Mouse (Mus musculus) spleen, adult 2 months (tissue): ENCODE results near the gene Ndufab1. TPM values are rescaled to one million over a fixed set of nuclear protein-coding genes. Genes with fewer than 3 reads are reported as not detected.

Experiments
- DNase-seq, 2 experiments: peaks; one replicate each; pipeline versions ENCODE4 v3.0.0 to v3.0.0-alpha.2; 2012 to 2021; ENCODE audit warnings: low spot score in 2 of 2, low read depth in 1 of 2
- H3K27ac ChIP-seq: fragments of 200-500 bp; 2 replicates; pipeline ENCODE4 v1.5.1; 2012; ENCODE audit warnings: low read length, inconsistent platforms; ENCODE audit not compliant: insufficient read depth
- H3K27me3 ChIP-seq: fragments of 200-500 bp; 2 replicates; pipeline ENCODE4 v1.6.1; 2012; ENCODE audit warnings: mild to moderate bottlenecking, moderate library complexity, low read length, inconsistent platforms; ENCODE audit not compliant: control insufficient read depth, insufficient read depth
- H3K36me3 ChIP-seq: fragments of 200-500 bp; 2 replicates; pipeline ENCODE4 v1.6.1; 2012; ENCODE audit warnings: mild to moderate bottlenecking, low read length, inconsistent platforms; ENCODE audit not compliant: control insufficient read depth, insufficient read depth
- H3K4me1 ChIP-seq: fragments of 200-500 bp; 2 replicates; pipeline ENCODE4 v1.6.1; 2011; ENCODE audit warnings: inconsistent platforms; ENCODE audit not compliant: control insufficient read depth, insufficient read depth, insufficient read length
- H3K4me3 ChIP-seq: fragments of 200-500 bp; 2 replicates; pipeline ENCODE4 v1.5.1; 2011; ENCODE audit warnings: mild to moderate bottlenecking, inconsistent platforms; ENCODE audit not compliant: insufficient read depth, insufficient read length; ENCODE audit errors: extremely low read depth
- CTCF ChIP-seq: fragments of 200-500 bp; IDR thresholded peaks from 2 replicates; pipeline ENCODE4 v1.5.1; 2011; ENCODE audit warnings: mild to moderate bottlenecking, inconsistent platforms; ENCODE audit not compliant: insufficient read depth, insufficient read length, insufficient replicate concordance; ENCODE audit errors: extremely low read depth
- POLR2A ChIP-seq: fragments of 200-500 bp; IDR thresholded peaks from 2 replicates; pipeline ENCODE4 v1.6.1; 2011; ENCODE audit warnings: low read depth, low read length, inconsistent platforms
- WGBS: fragments of 180-500 bp; shearing (Covaris S2); methylation state at CpG from one replicate; pipeline ENCODE4 v1.1.7; 2018; 5-methylcytosine and 5-hydroxymethylcytosine counted together
- polyA plus RNA-seq: library from polyadenylated mRNA; depleted of rRNA; stranded (reverse); fragments of >200 nt; gene quantifications from 2 replicates; pipeline ENCODE4 v1.2.3, GENCODE M21; 2012; rRNA removed

The Ndufab1 gene
- polyA plus RNA-seq, 1 experiment, result 103 TPM

- TF ChIP-seq POLR2A (no peak), CTCF (no peak)
- 61% methylated on average over 2 of the region's 2 CpGs for WGBS
Measured at GRCm38 (mm10) chr7:122046813-122047212, 54.9 kb downstream of the Ndufab1 start.

GRCm38 (mm10) chr7:122045711-122046110 lies 56.0 kb downstream of the Ndufab1 start:
- DNase-seq, result no peak
- H3K36me3 ChIP-seq, result peaks cover 11% of the 10 kb centered on the region
- H3K27ac ChIP-seq, result no peak overlapping the region
- WGBS, result 93% methylated on average over 1 of the region's 1 CpGs
- no peaks in the 10 kb centered on the region for H3K4me1 ChIP-seq
- TF ChIP-seq POLR2A (no peak), CTCF (no peak)
- no peaks in the 10 kb centered on the region for H3K27me3 ChIP-seq
- no peak overlapping the region for H3K4me3 ChIP-seq

More at GRCm38 (mm10) chr7:122046813-122047212, 54.9 kb downstream of the Ndufab1 start:
- H3K36me3 ChIP-seq, result peaks cover 10% of the 10 kb centered on the region
- H3K4me3 ChIP-seq, result no peak overlapping the region
- no peak for DNase-seq
- H3K4me1 ChIP-seq, result no peaks in the 10 kb centered on the region
- no peaks in the 10 kb centered on the region for H3K27me3 ChIP-seq
- H3K27ac ChIP-seq, result no peak overlapping the region

DNA sequence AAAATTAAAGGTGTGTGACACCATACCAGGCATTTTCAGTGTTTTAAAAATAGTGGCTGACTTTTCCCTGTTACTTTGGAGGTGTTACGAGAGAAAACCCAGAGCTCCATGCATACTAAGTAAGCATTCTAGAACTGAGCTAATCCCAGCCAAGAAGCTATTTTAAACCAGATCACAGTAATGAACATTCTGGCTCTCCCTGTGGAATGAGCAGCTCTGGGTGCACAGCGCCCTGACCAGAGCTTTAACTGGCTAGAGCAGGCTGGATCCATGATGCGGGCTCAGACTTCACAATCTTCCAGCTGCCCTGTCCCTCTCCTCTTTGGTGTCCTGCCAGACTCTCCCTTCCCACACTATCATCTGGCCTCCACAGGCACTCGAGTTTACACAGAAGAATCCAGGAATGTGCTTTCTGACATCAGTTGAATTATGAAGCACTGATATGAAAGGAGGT lies 56.5 kb downstream of the Ndufab1 start:
- Histone ChIP-seq H3K4me3 (no peak overlapping the region), H3K4me1 (no peaks in the 10 kb centered on the region), H3K27me3 (no peaks in the 10 kb centered on the region), H3K36me3 (peaks cover 12% of the 10 kb centered on the region), H3K27ac (no peak overlapping the region)
- TF ChIP-seq CTCF (no peak), POLR2A (no peak)
- 95% methylated on average over 4 of the region's 4 CpGs for WGBS
- DNase-seq, result no peak

DNA sequence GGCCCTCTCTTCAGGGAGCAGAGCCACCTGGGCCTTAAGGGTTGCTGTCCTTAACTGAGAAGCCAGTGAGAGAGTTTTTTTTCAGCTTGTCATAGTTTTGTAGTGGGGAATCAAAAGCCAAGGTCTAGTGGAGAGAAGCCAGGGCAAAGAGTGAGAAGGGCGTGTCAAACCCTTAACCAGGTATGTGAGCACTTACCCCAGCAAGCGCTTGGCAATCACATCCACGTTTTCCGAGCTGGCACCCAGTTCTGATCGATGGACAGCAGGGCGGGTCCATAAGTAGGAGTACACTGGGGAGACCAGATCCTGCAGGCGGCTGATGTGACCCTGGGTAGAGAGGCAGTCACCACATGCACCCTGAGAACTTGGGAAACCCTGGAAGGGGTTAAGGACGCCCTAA lies 57.6 kb downstream of the Ndufab1 start:
- H3K36me3 ChIP-seq, result peaks cover 12% of the 10 kb centered on the region
- H3K4me1 ChIP-seq, result no peaks in the 10 kb centered on the region
- DNase-seq, result no peak
- 86% methylated on average over 8 of the region's 8 CpGs for WGBS
- H3K27ac ChIP-seq, result no peak overlapping the region
- H3K27me3 ChIP-seq, result no peaks in the 10 kb centered on the region
- no peak overlapping the region for H3K4me3 ChIP-seq
- no peak for TF ChIP-seq CTCF
- no peak for TF ChIP-seq POLR2A

Other genes with a start within 250 kb of the Ndufab1 start
- gene Scnn1b, start 236.8 kb downstream of the Ndufab1 start, polyA plus RNA-seq, result not detected in 2 replicates
- 9.9 and 11.8 TPM in 2 replicates for gene Cog7, start 120.2 kb downstream of the Ndufab1 start, polyA plus RNA-seq
- 88.1 and 148 TPM in 2 replicates for gene Gga2, start 80.7 kb downstream of the Ndufab1 start, polyA plus RNA-seq
- 15.4 and 16.2 TPM in 2 replicates for gene Ubfd1, start 34.7 kb downstream of the Ndufab1 start, polyA plus RNA-seq
- gene Ears2, start 34.6 kb downstream of the Ndufab1 start, polyA plus RNA-seq, result 7.9 and 10.4 TPM in 2 replicates
- gene Palb2, start 31.1 kb upstream of the Ndufab1 start, polyA plus RNA-seq, result 2.5 and 2.7 TPM in 2 replicates
- 54.9 and 62.0 TPM in 2 replicates for gene Dctn5, start 31.2 kb upstream of the Ndufab1 start, polyA plus RNA-seq
- 11.3 and 14.9 TPM in 2 replicates for gene Plk1, start 57.6 kb upstream of the Ndufab1 start, polyA plus RNA-seq
- gene Ern2, start 84.3 kb upstream of the Ndufab1 start, polyA plus RNA-seq, result 0.22 TPM in 1 of 2 replicates, not detected in the other
- gene Chp2, start 117.6 kb upstream of the Ndufab1 start, polyA plus RNA-seq, result 1.2 and 2.7 TPM in 2 replicates
- 106 and 118 TPM in 2 replicates for gene Prkcb, start 186.9 kb upstream of the Ndufab1 start, polyA plus RNA-seq